21 mouse cellular contexts compared by ENCODE assay signal in the genomic region with DNA sequence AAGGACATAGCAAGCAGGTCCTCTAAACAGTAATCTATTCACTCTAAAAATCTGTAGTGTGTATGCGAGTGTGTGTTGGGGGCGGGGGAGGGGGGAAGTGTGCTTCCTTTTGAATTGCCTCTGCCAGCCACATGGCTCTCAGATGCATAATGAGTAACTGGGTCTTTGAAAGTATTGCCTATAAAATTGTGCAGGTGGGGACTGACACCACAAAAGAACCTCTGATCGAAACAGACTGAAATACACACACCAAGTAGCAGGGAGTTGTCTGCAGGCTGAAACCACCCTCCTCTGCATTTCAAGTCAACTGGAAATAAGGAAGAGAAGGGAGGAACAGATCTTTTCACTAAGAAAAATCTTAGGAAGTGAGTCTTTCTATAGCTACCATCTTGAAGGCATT.
"Had no signal": no experiment of that assay in that cellular context is flagged by ENCODE, and none has a peak within 500 bp of the region (broad histone marks: within the 10 kb centered on the region; RNA-seq: fewer than 3 reads in every experiment).

No protein-coding gene starts in this region.

- H3K9ac ChIP-seq: heart, embryonic 12.5 days; hindbrain, embryonic 13.5 days; intestine, embryonic 15.5 days; limb, embryonic 15.5 days; liver, embryonic 12.5 days; liver, embryonic 14.5 days had no signal

- H3K4me3 ChIP-seq: heart, embryonic 10.5 days; heart, embryonic 12.5 days; hindbrain, embryonic 13.5 days; intestine, embryonic 15.5 days; layer of hippocampus, adult 2 months; left cerebral cortex, adult 2 months; limb, embryonic 15.5 days; liver, embryonic 12.5 days had no signal

- H3K27me3 ChIP-seq: heart, embryonic 12.5 days; hindbrain, embryonic 13.5 days; intestine, embryonic 15.5 days; limb, embryonic 15.5 days; liver, embryonic 12.5 days had no signal

- H3K9me3 ChIP-seq: heart, embryonic 10.5 days; heart, embryonic 12.5 days; hindbrain, embryonic 13.5 days; intestine, embryonic 15.5 days; limb, embryonic 15.5 days; liver, embryonic 12.5 days had no signal

- H3K27ac ChIP-seq: heart, embryonic 10.5 days; hindbrain, embryonic 13.5 days; intestine, embryonic 15.5 days; layer of hippocampus, adult 2 months; left cerebral cortex, adult 2 months; limb, embryonic 15.5 days; liver, embryonic 12.5 days; liver, embryonic 14.5 days had no signal

- H3K4me2 ChIP-seq: heart, embryonic 12.5 days; hindbrain, embryonic 13.5 days; intestine, embryonic 15.5 days; limb, embryonic 15.5 days; liver, embryonic 12.5 days had no signal

- ATAC-seq: hindbrain, embryonic 16.5 days; inflammation-experienced regulatory T-cells, adult 6 months; intestine, embryonic 15.5 days; intestine, postnatal 0 days; liver, embryonic 12.5 days had no signal

- DNase-seq: gastrocnemius, postnatal 10 days; gastrocnemius, postnatal 25 days; heart, adult 18-20 months; heart, postnatal 10 days; kidney, adult 18-20 months; kidney, adult 8-10 months; kidney, postnatal 10 days; kidney, postnatal 25 days; kidney, postnatal 4 days had no signal

- H3K36me3 ChIP-seq: heart, embryonic 10.5 days; heart, embryonic 12.5 days; hindbrain, embryonic 13.5 days; intestine, embryonic 15.5 days; limb, embryonic 15.5 days; liver, embryonic 12.5 days had no signal

- H3K4me1 ChIP-seq: heart, embryonic 10.5 days; heart, embryonic 12.5 days; hindbrain, embryonic 13.5 days; intestine, embryonic 15.5 days; limb, embryonic 15.5 days; liver, embryonic 12.5 days had no signal
